Mouse (Mus musculus) neural tube, embryonic 14.5 days (tissue): ENCODE measurements around the gene Ggt1. TPM values are rescaled to one million over a fixed set of nuclear protein-coding genes. Genes with fewer than 3 reads are reported as not detected.

ENCODE experiments used
- ATAC-seq: fragments of 200-750 bp; cut with Nextera tagmentation; 2 replicates; pipeline ENCODE4 v1.8.0; 2017; ENCODE audit warnings: low read depth, mild to moderate bottlenecking, moderate TSS enrichment, moderate library complexity
- H3K27ac ChIP-seq: fragments of 300-500 bp; sonication (generic); 2 replicates; pipeline ENCODE4 v1.5.1; 2014; ENCODE audit warnings: low read depth, mild to moderate bottlenecking, control low read depth, low read length, moderate library complexity, mixed read lengths
- H3K27me3 ChIP-seq: fragments of 300-500 bp; sonication (generic); 2 replicates; pipeline ENCODE4 v1.6.1; 2014; ENCODE audit warnings: low read length; ENCODE audit not compliant: control insufficient read depth, insufficient read depth
- H3K36me3 ChIP-seq: fragments of 300-500 bp; sonication (generic); 2 replicates; pipeline ENCODE4 v1.6.1; 2014; ENCODE audit warnings: low read length, mixed read lengths; ENCODE audit not compliant: control insufficient read depth, insufficient read depth
- H3K4me1 ChIP-seq: fragments of 300-500 bp; sonication (generic); 2 replicates; pipeline ENCODE4 v1.6.1; 2014; ENCODE audit warnings: low read length; ENCODE audit not compliant: control insufficient read depth, insufficient read depth
- H3K4me2 ChIP-seq: fragments of 300-500 bp; sonication (generic); 2 replicates; pipeline ENCODE4 v1.6.1; 2014; ENCODE audit warnings: mild to moderate bottlenecking, low read depth, low read length, control low read depth
- H3K4me3 ChIP-seq: fragments of 300-500 bp; sonication (generic); 2 replicates; pipeline ENCODE4 v1.5.1; 2014; ENCODE audit warnings: low read depth, low read length, control low read depth, mixed read lengths
- H3K9ac ChIP-seq: fragments of 300-500 bp; sonication (generic); replicated peaks from 2 replicates; pipeline ENCODE4 v1.6.1; 2014; ENCODE audit warnings: low read depth, mild to moderate bottlenecking, control low read depth, low read length, mixed read lengths
- H3K9me3 ChIP-seq: fragments of 300-500 bp; sonication (generic); 2 replicates; pipeline ENCODE4 v1.6.1; 2016; ENCODE audit warnings: low read length; ENCODE audit not compliant: control insufficient read depth
- WGBS: fragments of 180-500 bp; shearing (Covaris S2); extraction: QIAGEN DNeasy Blood & Tissue Kit; methylation state at CpG from one replicate; pipeline ENCODE4 v1.1.7; 2014; 5-methylcytosine and 5-hydroxymethylcytosine counted together
- polyA plus RNA-seq: library from polyadenylated mRNA; unstranded; fragments of >200 nt; fragmentation: Nextera tagmentation; extraction: Ambion mirVana; gene quantifications from 2 replicates; pipeline ENCODE4 v1.2.1, GENCODE M21; 2014

Gene Ggt1
- polyA plus RNA-seq, 1 experiment from 2014 or later = 1.5 TPM

GRCm38 (mm10) chr10:75555557-75555956 lies 5.8 kb upstream of the Ggt1 start:
- no peak for ATAC-seq
- WGBS = 74% methylated on average over 6 of the region's 6 CpGs
- no peak overlapping the region for H3K4me2 ChIP-seq
- H3K9me3 ChIP-seq = no peaks in the 10 kb centered on the region
- peaks cover 27% of the 10 kb centered on the region for H3K36me3 ChIP-seq
- H3K27ac ChIP-seq = 0 out of 2 replicates have a peak overlapping the region, but pooled peaks have one; percentile 12
- H3K4me3 ChIP-seq = no peak overlapping the region
- no peaks in the 10 kb centered on the region for H3K27me3 ChIP-seq
- H3K4me1 ChIP-seq = peaks cover 16% of the 10 kb centered on the region
- H3K9ac ChIP-seq = no peak overlapping the region

- Histone ChIP-seq H3K27me3 (no peaks in the 10 kb centered on the region), H3K4me3 (no peak overlapping the region), H3K4me2 (no peak overlapping the region), H3K36me3 (peaks cover 27% of the 10 kb centered on the region), H3K27ac (peak overlapping the region; percentile 11; the same call in 1 of the 2 replicates), H3K9me3 (no peaks in the 10 kb centered on the region), H3K9ac (no peak overlapping the region), H3K4me1 (peaks cover 21% of the 10 kb centered on the region)
- 33% methylated on average over 9 of the region's 9 CpGs for WGBS
- ATAC-seq = peak; percentile 60; the same call in 1 of the 2 replicates
Measured at GRCm38 (mm10) chr10:75556026-75556425, 5.4 kb upstream of the Ggt1 start.

- ATAC-seq = peak; percentile 18; the same call in 1 of the 2 replicates
- Histone ChIP-seq H3K36me3 (peaks cover 23% of the 10 kb centered on the region), H3K4me3 (peak overlapping the region; percentile 68), H3K27me3 (no peaks in the 10 kb centered on the region), H3K4me1 (peaks cover 22% of the 10 kb centered on the region), H3K4me2 (peak overlapping the region; percentile 90), H3K9ac (peak overlapping the region; percentile 93), H3K9me3 (no peaks in the 10 kb centered on the region), H3K27ac (peak overlapping the region; percentile 96)
- 23% methylated on average over 3 of the region's 3 CpGs for WGBS
Measured at GRCm38 (mm10) chr10:75558515-75558914, 2.9 kb upstream of the Ggt1 start.

GRCm38 (mm10) chr10:75559041-75559675 lies 2.2 kb upstream of the Ggt1 start:
- ATAC-seq = peak; percentile 14
- peak overlapping the region; percentile 93 for H3K9ac ChIP-seq
- no peaks in the 10 kb centered on the region for H3K27me3 ChIP-seq
- H3K4me2 ChIP-seq = peak overlapping the region; percentile 90
- H3K4me3 ChIP-seq = peak overlapping the region; percentile 68
- peak overlapping the region; percentile 96 for H3K27ac ChIP-seq
- 2% methylated on average over 14 of the region's 14 CpGs for WGBS
- H3K4me1 ChIP-seq = peaks cover 22% of the 10 kb centered on the region
- H3K9me3 ChIP-seq = no peaks in the 10 kb centered on the region
- H3K36me3 ChIP-seq = peaks cover 17% of the 10 kb centered on the region

GRCm38 (mm10) chr10:75559676-75560548 lies 1.5 kb upstream of the Ggt1 start, which contains the start of gene Lrrc75b:
Gene Lrrc75b, minus strand, starts transcription at chr10:75560330.
- Histone ChIP-seq H3K4me1 (peaks cover 22% of the 10 kb centered on the region), H3K36me3 (peaks cover 11% of the 10 kb centered on the region), H3K9me3 (no peaks in the 10 kb centered on the region), H3K9ac (peak within 1 kb of the TSS; percentile 93), H3K27me3 (no peaks in the 10 kb centered on the region), H3K4me3 (peak within 1 kb of the TSS; percentile 68), H3K4me2 (peak within 1 kb of the TSS; percentile 90), H3K27ac (peak within 1 kb of the TSS; percentile 96)
- WGBS = under 1% methylated on average over 56 of the region's 75 CpGs
- ATAC-seq = peak; percentile 54

GRCm38 (mm10) chr10:75560549-75560899 lies 880 bp upstream of the Ggt1 start:
- Histone ChIP-seq H3K27me3 (no peaks in the 10 kb centered on the region), H3K9me3 (no peaks in the 10 kb centered on the region), H3K4me1 (peaks cover 22% of the 10 kb centered on the region), H3K27ac (peak overlapping the region; percentile 96), H3K4me3 (peak overlapping the region; percentile 68), H3K9ac (peak overlapping the region; percentile 93), H3K36me3 (peaks cover 5% of the 10 kb centered on the region), H3K4me2 (peak overlapping the region; percentile 90)
- WGBS = 11% methylated on average over 6 of the region's 6 CpGs
- peak; percentile 18 for ATAC-seq

- no peaks in the 10 kb centered on the region for H3K9me3 ChIP-seq
- H3K36me3 ChIP-seq = no peaks in the 10 kb centered on the region
- no peak for ATAC-seq
- H3K9ac ChIP-seq = no peak overlapping the region
- no peak overlapping the region for H3K4me2 ChIP-seq
- no peak overlapping the region for H3K27ac ChIP-seq
- no peaks in the 10 kb centered on the region for H3K27me3 ChIP-seq
- 83% methylated on average over 8 of the region's 8 CpGs for WGBS
- H3K4me1 ChIP-seq = peaks cover 17% of the 10 kb centered on the region
- H3K4me3 ChIP-seq = no peak overlapping the region
Measured at GRCm38 (mm10) chr10:75562596-75562995, 1.2 kb downstream of the Ggt1 start.

- no peaks in the 10 kb centered on the region for H3K27me3 ChIP-seq
- no peak overlapping the region for H3K9ac ChIP-seq
- H3K36me3 ChIP-seq = no peaks in the 10 kb centered on the region
- ATAC-seq = no peak
- no peak overlapping the region for H3K27ac ChIP-seq
- no peak overlapping the region for H3K4me3 ChIP-seq
- H3K9me3 ChIP-seq = no peaks in the 10 kb centered on the region
- WGBS = 89% methylated on average over 12 of the region's 12 CpGs
- H3K4me2 ChIP-seq = no peak overlapping the region
- peaks cover 7% of the 10 kb centered on the region; the same call in 1 of the 2 replicates for H3K4me1 ChIP-seq
Measured at GRCm38 (mm10) chr10:75564687-75565265, 3.4 kb downstream of the Ggt1 start.
